In genomic region chr7:117362493-117362892, GRCm38 (mm10) we compare ENCODE assay signal across 19 mouse cellular contexts. TPM values are rescaled to one million over a fixed set of nuclear protein-coding genes. Genes with fewer than 3 reads are reported as not detected.
DNase-seq lines count a peak whose midpoint lies in the region; ATAC-seq and TF ChIP-seq lines count a peak whose summit lies in the region.
"Had no signal": no experiment of that assay in that cellular context is flagged by ENCODE, and none has a peak within 500 bp of the region (broad histone marks: within the 10 kb centered on the region; RNA-seq: fewer than 3 reads in every experiment).

No protein-coding gene starts in this region.

- intact Hi-C loops in gastrocnemius, adult 2 months (cut with DNase I), result no loop called here

- H3K9ac ChIP-seq in stomach, postnatal 0 days (ENCODE audit: low read length), result no peak overlapping the region
- H3K9ac ChIP-seq: heart, embryonic 15.5 days; liver, embryonic 14.5 days had no signal

- TF ChIP-seq CTCF in gastrocnemius, adult 2 months (IDR thresholded peaks at IDR 0.05), result 0 out of 2 replicates have a peak, but pooled peaks have one; percentile 6
- peak; percentile 27; the same call in 1 of the 2 replicates for TF ChIP-seq CTCF in layer of hippocampus, adult 2 months (conservative IDR thresholded peaks at IDR 0.05)
- peak; percentile 42; the same call in 1 of the 2 replicates for TF ChIP-seq CTCF in stomach, postnatal 0 days (IDR thresholded peaks at IDR 0.05; ENCODE audit: low read depth)

- no peak for TF ChIP-seq EP300 in stomach, postnatal 0 days (optimal IDR thresholded peaks at IDR 0.05)

- no peak overlapping the region for H3K4me2 ChIP-seq in stomach, postnatal 0 days (replicated peaks; ENCODE audit: low read depth)
- H3K4me2 ChIP-seq: heart, embryonic 15.5 days had no signal

- no peaks in the 10 kb centered on the region for H3K4me1 ChIP-seq in stomach, postnatal 0 days (replicated peaks; ENCODE audit: control insufficient read depth, insufficient read depth)
- H3K4me1 ChIP-seq: embryonic facial prominence, embryonic 10.5 days had no signal

- no peaks in the 10 kb centered on the region for H3K9me3 ChIP-seq in stomach, postnatal 0 days (ENCODE audit: control insufficient read depth, low read length)
- H3K9me3 ChIP-seq: embryonic facial prominence, embryonic 10.5 days; heart, embryonic 15.5 days had no signal

- 83% methylated on average over 4 of the region's 4 CpGs for WGBS in stomach, postnatal 0 days

- H3K27ac ChIP-seq in gastrocnemius, adult 2 months, result no peak overlapping the region
- no peak overlapping the region for H3K27ac ChIP-seq in layer of hippocampus, adult 2 months
- H3K27ac ChIP-seq in stomach, postnatal 0 days (replicated peaks), result no peak overlapping the region
- H3K27ac ChIP-seq: embryonic facial prominence, embryonic 10.5 days; heart, adult 2 months; heart, embryonic 15.5 days; liver, embryonic 14.5 days had no signal

- no peaks in the 10 kb centered on the region for H3K36me3 ChIP-seq in stomach, postnatal 0 days (ENCODE audit: control insufficient read depth, insufficient read depth, low read length)
- H3K36me3 ChIP-seq: embryonic facial prominence, embryonic 10.5 days; heart, embryonic 15.5 days had no signal

- H3K27me3 ChIP-seq in stomach, postnatal 0 days (ENCODE audit: control insufficient read depth, insufficient read depth, low read length), result no peaks in the 10 kb centered on the region
- H3K27me3 ChIP-seq: heart, embryonic 15.5 days had no signal

- H3K4me3 ChIP-seq in gastrocnemius, adult 2 months, result no peak overlapping the region
- no peak overlapping the region for H3K4me3 ChIP-seq in layer of hippocampus, adult 2 months
- no peak overlapping the region for H3K4me3 ChIP-seq in stomach, postnatal 0 days (ENCODE audit: low read depth, low read length)
- H3K4me3 ChIP-seq: embryonic facial prominence, embryonic 10.5 days; heart, adult 2 months; heart, embryonic 15.5 days had no signal

- DNase-seq in gastrocnemius, adult 2 months, result no peak
- no peak for DNase-seq in gastrocnemius, postnatal 4 days (ENCODE audit: low spot score in 2 of 2)
- DNase-seq in layer of hippocampus, adult 2 months (ENCODE audit: low spot score in 2 of 2), result no peak
- no peak for DNase-seq in layer of hippocampus, adult 8-10 months (ENCODE audit: low spot score in 2 of 2)
- DNase-seq in thymus, postnatal 14 days, result peak; percentile 30
- no peak for DNase-seq in thymus, postnatal 10 days (ENCODE audit: low spot score in 2 of 2)
- no peak for DNase-seq in stomach, postnatal 0 days (ENCODE audit: low spot score)
- no peak for DNase-seq in heart, adult 9 months (ENCODE audit: low spot score in 2 of 2)
- DNase-seq: adrenal gland, adult 2 months; cerebellum, adult 8-10 months; heart, adult 2 months; heart, postnatal 4 days; layer of hippocampus, postnatal 36 days; retina, postnatal 1 day had no signal

- no peak for ATAC-seq in stomach, postnatal 0 days (ENCODE audit: low FRiP score, low TSS enrichment)
- ATAC-seq: hindbrain, embryonic 16.5 days; midbrain, embryonic 16.5 days had no signal

RNA-seq across cellular contexts. Expression of gene Xylt1, which starts 18.3 kb away (rescaled TPM):
- 1 to 10 TPM; 5.5 to 9.5 TPM for total RNA-seq in gastrocnemius, adult 2 months (2021)
- 1 to 10 TPM; 7.6 to 8.6 TPM for total RNA-seq in gastrocnemius, postnatal 4 days (2021)
- 10 to 100 TPM; 43.5 to 43.9 TPM for total RNA-seq in layer of hippocampus, adult 2 months (2021)
- 10 to 100 TPM; 49.8 to 57.2 (median 54.3) TPM for total RNA-seq in layer of hippocampus, adult 8-10 months (2022)
- 0.36 TPM in 2 replicates for polyA plus RNA-seq in stomach, postnatal 0 days (2015; fragmentation: Nextera tagmentation; extraction: Ambion mirVana)

Comparison
In these comparisons a context has a peak if more than half of its experiments do, and no peak if none do; other contexts are left out.
1. RNA of gene Xylt1, which starts 18.3 kb away (total RNA-seq): 49.8 to 57.2 TPM in layer of hippocampus, adult 8-10 months and 43.5 to 43.9 TPM in layer of hippocampus, adult 2 months; 5.5 to 9.5 TPM in gastrocnemius, adult 2 months and 7.6 to 8.6 TPM in gastrocnemius, postnatal 4 days; every median in the first group is over 4 times any median in the second.
2. Peak in every context shown above with its lines, with median percentiles within 50 percentile points of each other: CTCF ChIP-seq.